Mouse (Mus musculus): ENCODE measurements around the gene Nfatc2ip.

DNA sequence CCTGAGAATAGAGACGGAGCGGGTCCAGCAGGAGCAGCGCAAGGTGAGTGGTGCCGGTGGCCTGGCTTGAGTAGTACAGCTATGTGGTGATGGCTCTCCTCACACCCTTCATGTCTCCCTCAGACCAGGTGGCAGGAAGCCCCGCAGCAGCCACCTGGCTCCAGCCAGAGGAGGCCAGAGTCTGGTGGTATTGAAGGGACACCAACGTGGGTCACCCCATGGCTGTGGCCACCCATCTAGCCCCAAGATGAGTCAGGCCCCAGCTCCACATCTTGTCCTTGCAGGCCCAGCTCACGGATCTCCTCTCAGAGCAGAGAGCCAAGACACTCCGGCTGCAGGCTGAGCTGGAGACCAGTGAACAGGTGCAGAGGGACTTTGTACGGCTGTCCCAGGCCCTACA, 48.0 kb upstream of the Nfatc2ip start:
- TF ChIP-seq POLR2A (IDR thresholded peaks at IDR 0.05; ENCODE audit: control insufficient read depth, low read depth, low read length) (no peak), CTCF (IDR thresholded peaks at IDR 0.05; ENCODE audit: control insufficient read depth, insufficient read depth, insufficient replicate concordance, low read depth, low read length) (no peak)

Measured in testis, adult 2 months (tissue).